In the genomic region with DNA sequence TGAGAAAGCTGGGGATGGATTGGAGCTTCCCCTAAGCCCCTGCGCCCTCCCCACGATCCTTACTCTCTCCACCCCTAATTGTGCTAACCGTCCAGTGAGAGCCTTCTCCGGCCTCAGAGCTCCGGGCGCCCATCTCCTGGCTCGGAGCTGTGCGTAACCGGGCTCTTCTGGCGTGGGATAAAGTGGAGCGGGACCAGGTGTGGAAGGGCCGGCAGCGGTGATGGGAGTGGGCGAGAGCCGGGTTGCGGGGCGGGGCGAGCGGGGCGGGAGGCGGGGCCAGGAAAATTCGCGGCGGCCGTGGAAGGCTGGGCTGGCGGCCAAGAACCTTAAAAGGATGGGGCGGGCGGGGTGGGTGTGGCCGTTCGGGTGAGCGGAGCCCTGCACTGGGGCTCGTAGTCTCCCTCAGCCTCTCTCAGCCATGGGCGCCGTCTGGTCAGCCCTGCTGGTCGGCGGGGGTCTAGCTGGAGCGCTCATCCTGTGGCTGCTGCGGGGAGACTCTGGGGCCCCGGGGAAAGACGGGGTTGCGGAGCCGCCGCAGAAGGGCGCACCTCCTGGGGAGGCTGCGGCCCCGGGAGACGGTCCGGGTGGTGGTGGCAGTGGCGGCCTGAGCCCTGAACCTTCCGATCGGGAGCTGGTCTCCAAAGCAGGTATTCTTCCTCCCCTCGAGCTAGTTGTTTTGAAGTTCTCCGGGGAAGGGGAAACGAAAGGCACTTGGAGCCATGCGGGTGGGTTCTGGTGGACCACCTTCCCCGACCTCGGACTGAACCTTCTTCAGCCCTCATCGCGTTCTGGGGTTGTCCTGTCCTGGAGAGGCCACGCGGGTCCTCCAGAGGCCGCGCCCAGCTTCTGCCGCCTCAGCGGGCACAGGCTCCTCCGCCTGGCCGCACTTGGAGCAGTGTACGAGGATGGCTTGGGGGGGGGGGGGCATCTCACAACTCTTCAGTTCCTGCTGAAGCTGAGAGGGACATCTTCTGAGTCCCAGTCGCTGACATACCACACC, we compare ENCODE assay signal across 8 mouse cellular contexts. TPM values are rescaled to one million over a fixed set of nuclear protein-coding genes. Genes with fewer than 3 reads are reported as not detected.
DNase-seq lines count a peak whose midpoint lies in the region; ATAC-seq and TF ChIP-seq lines count a peak whose summit lies in the region.

A gene (plus strand): TSS at position 351 of the 1,000 bp plus-strand sequence.

- H3K9me3 ChIP-seq in neural tube, embryonic 14.5 days (ENCODE audit: control insufficient read depth, low read length) = no peaks in the 10 kb centered on the region

- no peak for DNase-seq in frontal cortex, postnatal 14 days (ENCODE audit: low spot score in 2 of 2)
- peak; percentile 83 for DNase-seq in embryo, embryonic 10.5 days (ENCODE audit: low spot score)
- DNase-seq in heart, adult 2 months = peak; percentile 74 to 75
- peak; percentile 73 for DNase-seq in kidney, adult 18-20 months
- peak; percentile 57 to 58 for DNase-seq in lung, adult 18-20 months
- DNase-seq in testis, postnatal 14 days (ENCODE audit: low spot score) = peak; percentile 59

- intact Hi-C loops in heart, adult 2 months (cut with DNase I) = no loop called here

- 1% methylated on average over 67 of the region's 69 CpGs for WGBS in heart, adult 2 months
- WGBS in neural tube, embryonic 14.5 days = under 1% methylated on average over 64 of the region's 69 CpGs

- H3K27me3 ChIP-seq in heart, adult 2 months (ENCODE audit: control insufficient read depth, insufficient read depth, low read length) = no peaks in the 10 kb centered on the region
- no peaks in the 10 kb centered on the region for H3K27me3 ChIP-seq in neural tube, embryonic 14.5 days (ENCODE audit: control insufficient read depth, insufficient read depth, low read length)

- H3K36me3 ChIP-seq in heart, adult 2 months (ENCODE audit: control insufficient read depth, insufficient read depth, low read length) = no peaks in the 10 kb centered on the region
- no peaks in the 10 kb centered on the region for H3K36me3 ChIP-seq in neural tube, embryonic 14.5 days (ENCODE audit: control insufficient read depth, insufficient read depth, low read length)

- peak within 1 kb of the TSS; percentile 82 for H3K4me2 ChIP-seq in neural tube, embryonic 14.5 days (ENCODE audit: low read depth, low read length)

- H3K27ac ChIP-seq in heart, adult 2 months = no peak within 1 kb of the TSS
- H3K27ac ChIP-seq in neural tube, embryonic 14.5 days (ENCODE audit: low read depth, low read length) = no peak within 1 kb of the TSS

- no peaks in the 10 kb centered on the region for H3K79me2 ChIP-seq in heart, adult 2 months (replicated peaks; ENCODE audit: control insufficient read depth, insufficient read depth, low read length)

- peak; percentile 35; the same call in 1 of the 2 replicates for TF ChIP-seq POLR2A in heart, adult 2 months (IDR thresholded peaks at IDR 0.05; ENCODE audit: insufficient read depth, low read depth, low read length)

- TF ChIP-seq EP300 in heart, adult 2 months (IDR thresholded peaks at IDR 0.05; ENCODE audit: insufficient read depth, low read depth, low read length) = no peak

- TF ChIP-seq CTCF in heart, adult 2 months (IDR thresholded peaks at IDR 0.05) = peak; percentile 9; the same call in 1 of the 2 replicates

- peak; percentile 51 for ATAC-seq in frontal cortex, adult (ENCODE audit: low TSS enrichment)
- peak; percentile 92 for ATAC-seq in neural tube, embryonic 14.5 days (ENCODE audit: low read depth)

- peak within 1 kb of the TSS; percentile 84 for H3K9ac ChIP-seq in heart, adult 2 months (ENCODE audit: low read depth, low read length)
- H3K9ac ChIP-seq in neural tube, embryonic 14.5 days (replicated peaks; ENCODE audit: low read depth, low read length) = peak within 1 kb of the TSS; percentile 51

- H3K4me1 ChIP-seq in heart, adult 2 months (ENCODE audit: control insufficient read depth, insufficient read depth, low read length) = peaks cover 3% of the 10 kb centered on the region
- 0 out of 2 replicates have a peak, but pooled peaks cover 5% of the 10 kb centered on the region for H3K4me1 ChIP-seq in neural tube, embryonic 14.5 days (ENCODE audit: control insufficient read depth, insufficient read depth, low read length)

- peak within 1 kb of the TSS; percentile 71 for H3K4me3 ChIP-seq in heart, adult 2 months
- H3K4me3 ChIP-seq in neural tube, embryonic 14.5 days (ENCODE audit: low read depth, low read length) = peak within 1 kb of the TSS; percentile 61

RNA-seq across cellular contexts. Expression of the gene that starts here (rescaled TPM):
- 1 to 10 TPM; 1.2 to 2.5 TPM for total RNA-seq in heart, adult 2 months (2021)
- 5.2 and 6.5 TPM in 2 replicates for polyA plus RNA-seq in heart, adult 2 months (2012; rRNA removed)
- 10.9 and 13.4 TPM in 2 replicates for polyA plus RNA-seq in neural tube, embryonic 14.5 days (2014; fragmentation: Nextera tagmentation; extraction: Ambion mirVana)

Comparison
In these comparisons a context has a peak if more than half of its experiments do, and no peak if none do; other contexts are left out.
1. DNase-seq: peak in embryo, embryonic 10.5 days (single experiment), heart, adult 2 months (2 of 2), kidney, adult 18-20 months (single experiment), lung, adult 18-20 months (2 of 2) and testis, postnatal 14 days (single experiment); none in frontal cortex, postnatal 14 days (0 of 2).